Mouse (Mus musculus) layer of hippocampus, adult 2 months (tissue): Measurements from ENCODE around the gene Papolg. TPM values are rescaled to one million over a fixed set of nuclear protein-coding genes. Genes with fewer than 3 reads are reported as not detected.

Source experiments
- DNase-seq, 2 experiments: peaks; one replicate each; pipeline ENCODE4 v3.0.0; 2022; ENCODE audit warnings: low spot score in 2 of 2
- H3K27ac ChIP-seq: fragments of 200-600 bp; 2 replicates; pipeline ENCODE4 v1.8.1; 2022
- H3K4me3 ChIP-seq: fragments of 200-600 bp; 2 replicates; pipeline ENCODE4 v1.8.1; 2022; ENCODE audit warnings: mild to moderate bottlenecking
- CTCF ChIP-seq: fragments of 200-600 bp; conservative IDR thresholded peaks from 2 replicates; pipeline ENCODE4 v1.8.1; 2022; ENCODE audit warnings: antibody characterized with exemption, mild to moderate bottlenecking, moderate library complexity
- total RNA-seq, 2 experiments: library from RNA; stranded (reverse); gene quantifications; 2 replicates each; pipeline ENCODE4 v1.2.3; 2021

The Papolg gene
- total RNA-seq, 2 experiments from 2014 or later = 19.3 to 19.7 TPM

- H3K4me3 ChIP-seq = no peak overlapping the region
Measured at GRCm38 (mm10) chr11:23846016-23846815, 48.8 kb downstream of the Papolg start.

DNA sequence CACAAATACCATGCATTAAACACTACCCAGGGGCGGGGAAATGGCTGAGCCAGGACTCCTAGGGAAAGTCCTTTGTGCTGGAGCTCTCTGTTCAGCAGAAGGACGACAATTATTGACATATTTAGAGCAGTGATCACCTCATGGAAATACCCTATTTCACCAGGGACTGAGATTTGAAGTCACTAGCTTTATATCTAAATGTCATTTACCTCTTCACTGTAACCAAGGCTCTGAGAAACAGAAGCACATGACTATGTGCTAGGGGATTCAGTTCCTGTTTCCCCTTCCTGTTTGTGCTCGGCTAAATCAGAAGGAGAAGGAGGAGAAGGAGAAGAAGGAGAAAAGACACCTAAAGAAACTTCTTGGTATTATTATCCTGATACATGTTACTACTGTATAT lies 71.8 kb downstream of the Papolg start:
- no peak for DNase-seq
- Histone ChIP-seq H3K27ac (no peak overlapping the region), H3K4me3 (no peak overlapping the region)
- no peak for TF ChIP-seq CTCF

More at GRCm38 (mm10) chr11:23846016-23846815, 48.8 kb downstream of the Papolg start:
- H3K27ac ChIP-seq = no peak overlapping the region
- DNase-seq = no peak
- no peak for TF ChIP-seq CTCF

GRCm38 (mm10) chr11:23821652-23822051 lies 73.4 kb downstream of the Papolg start:
- Histone ChIP-seq H3K4me3 (no peak overlapping the region), H3K27ac (no peak overlapping the region)
- TF ChIP-seq CTCF = no peak
- DNase-seq = no peak

- H3K4me3 ChIP-seq = no peak overlapping the region
- DNase-seq = no peak
- no peak overlapping the region for H3K27ac ChIP-seq
- no peak for TF ChIP-seq CTCF
Measured at GRCm38 (mm10) chr11:23820977-23821376, 74.1 kb downstream of the Papolg start.

GRCm38 (mm10) chr11:23818745-23819144 lies 76.3 kb downstream of the Papolg start:
- H3K27ac ChIP-seq = no peak overlapping the region
- no peak for TF ChIP-seq CTCF

More at GRCm38 (mm10) chr11:23818745-23819144, 76.3 kb downstream of the Papolg start:
- DNase-seq = no peak
- H3K4me3 ChIP-seq = no peak overlapping the region

Other genes starting within 250 kb of the Papolg start
- gene Pus10, start 229.6 kb downstream of the Papolg start, total RNA-seq = 10 to 100 TPM; 18.6 to 21.1 TPM
- 10 to 100 TPM; 22.8 to 34.0 TPM for gene Pex13, start 229.3 kb downstream of the Papolg start, total RNA-seq
- 1 to 10 TPM; 2.7 to 2.9 TPM for gene Rel, start 124.3 kb downstream of the Papolg start, total RNA-seq
- gene A830031A19Rik, start 179.8 kb upstream of the Papolg start, total RNA-seq = 1 to 10 TPM; 1.3 to 1.7 TPM
- 100 to 1,000 TPM; 117 to 121 TPM for gene Bcl11a, start 182.8 kb upstream of the Papolg start, total RNA-seq